Mouse (Mus musculus) limb, embryonic 11.5 days (tissue): ENCODE measurements at regions not wholly inside any gene's neighbourhood (a gene's known extent, or its start where the extent isn't known, plus 50 kb on each side); places are given as distances from the start of the nearest gene placed in this dataset.

ENCODE experiments used
- ATAC-seq: fragments of 200-750 bp; cut with Nextera tagmentation; 2 replicates; pipeline ENCODE4 v1.8.0; 2017; ENCODE audit warnings: low read depth; ENCODE audit not compliant: insufficient number of reproducible peaks, low FRiP score, low TSS enrichment
- DNase-seq: peaks from one replicate; pipeline ENCODE4 v3.0.0-alpha.2; 2015; ENCODE audit warnings: low spot score
- H3K27ac ChIP-seq: fragments of 300-500 bp; sonication (generic); replicated peaks from 2 replicates; pipeline ENCODE4 v1.5.1; 2014; ENCODE audit warnings: low read depth, mild to moderate bottlenecking, low read length
- H3K27me3 ChIP-seq: fragments of 300-500 bp; sonication (generic); 2 replicates; pipeline ENCODE4 v1.6.1; 2014; ENCODE audit warnings: mild to moderate bottlenecking, low read length, mixed read lengths; ENCODE audit not compliant: control insufficient read depth, insufficient read depth
- H3K36me3 ChIP-seq: fragments of 300-500 bp; sonication (generic); 2 replicates; pipeline ENCODE4 v1.6.1; 2014; ENCODE audit warnings: mild to moderate bottlenecking, low read length, moderate library complexity, mixed read lengths; ENCODE audit not compliant: control insufficient read depth, insufficient read depth
- H3K4me1 ChIP-seq: fragments of 300-500 bp; sonication (generic); 2 replicates; pipeline ENCODE4 v1.6.1; 2014; ENCODE audit warnings: low read length, mixed read lengths; ENCODE audit not compliant: control insufficient read depth, insufficient read depth
- H3K4me2 ChIP-seq: fragments of 300-500 bp; sonication (generic); 2 replicates; pipeline ENCODE4 v1.6.1; 2014; ENCODE audit warnings: low read depth, mild to moderate bottlenecking, moderate library complexity; ENCODE audit not compliant: severe bottlenecking
- H3K4me3 ChIP-seq: fragments of 300-500 bp; sonication (generic); 2 replicates; pipeline ENCODE4 v1.5.1; 2014; ENCODE audit warnings: low read depth, low read length
- H3K9ac ChIP-seq: fragments of 300-500 bp; sonication (generic); 2 replicates; pipeline ENCODE4 v1.6.1; 2014; ENCODE audit warnings: mild to moderate bottlenecking, low read length
- H3K9me3 ChIP-seq: fragments of 300-500 bp; sonication (generic); 2 replicates; pipeline ENCODE4 v1.6.1; 2016; ENCODE audit warnings: low read length; ENCODE audit not compliant: control insufficient read depth
- WGBS: fragments of 180-500 bp; shearing (Covaris S2); extraction: QIAGEN DNeasy Blood & Tissue Kit; methylation state at CpG from one replicate; pipeline ENCODE4 v1.1.7; 2014; 5-methylcytosine and 5-hydroxymethylcytosine counted together

- Histone ChIP-seq H3K9me3 (no peaks in the 10 kb centered on the region), H3K4me3 (no peak overlapping the region), H3K4me1 (no peaks in the 10 kb centered on the region), H3K27ac (no peak overlapping the region), H3K27me3 (no peaks in the 10 kb centered on the region), H3K36me3 (no peaks in the 10 kb centered on the region), H3K4me2 (no peak overlapping the region), H3K9ac (no peak overlapping the region)
- ATAC-seq (no peak), DNase-seq (no peak)
- 89% methylated on average over 6 of the region's 6 CpGs for WGBS
Measured at GRCm38 (mm10) chr8:31373140-31373787, 2055.2 kb upstream of the 5930422O12Rik start.

- no peak overlapping the region for H3K27ac ChIP-seq
- peak; percentile 6 for DNase-seq
Measured at GRCm38 (mm10) chr8:31377698-31378334, 2050.7 kb upstream of the 5930422O12Rik start.

GRCm38 (mm10) chr8:31404811-31405210 lies 2023.7 kb upstream of the 5930422O12Rik start:
- no peak overlapping the region for H3K27ac ChIP-seq
- no peak overlapping the region for H3K9ac ChIP-seq
- H3K27me3 ChIP-seq: no peaks in the 10 kb centered on the region
- no peaks in the 10 kb centered on the region for H3K4me1 ChIP-seq
- no peak overlapping the region for H3K4me2 ChIP-seq
- no peak overlapping the region for H3K4me3 ChIP-seq
- H3K9me3 ChIP-seq: no peaks in the 10 kb centered on the region
- H3K36me3 ChIP-seq: no peaks in the 10 kb centered on the region
- DNase-seq (no peak), ATAC-seq (no peak)
- 77% methylated on average over 3 of the region's 3 CpGs for WGBS

More at GRCm38 (mm10) chr8:31377698-31378334, 2050.7 kb upstream of the 5930422O12Rik start:
- no peaks in the 10 kb centered on the region for H3K36me3 ChIP-seq
- no peak overlapping the region for H3K4me2 ChIP-seq
- H3K9ac ChIP-seq: no peak overlapping the region
- no peaks in the 10 kb centered on the region for H3K4me1 ChIP-seq
- H3K27me3 ChIP-seq: no peaks in the 10 kb centered on the region
- no peaks in the 10 kb centered on the region for H3K9me3 ChIP-seq
- WGBS: 87% methylated on average over 2 of the region's 2 CpGs
- H3K4me3 ChIP-seq: no peak overlapping the region
- no peak for ATAC-seq

- H3K9me3 ChIP-seq: no peaks in the 10 kb centered on the region
- 73% methylated on average over 3 of the region's 3 CpGs for WGBS
- DNase-seq: no peak
Measured at GRCm38 (mm10) chr8:31422241-31422640, 2006.3 kb upstream of the 5930422O12Rik start.

GRCm38 (mm10) chr8:31427706-31428105 lies 2000.8 kb upstream of the 5930422O12Rik start:
- no peaks in the 10 kb centered on the region for H3K27me3 ChIP-seq
- 86% methylated on average over 4 of the region's 4 CpGs for WGBS
- no peak overlapping the region for H3K27ac ChIP-seq
- H3K9me3 ChIP-seq: no peaks in the 10 kb centered on the region
- ATAC-seq (no peak), DNase-seq (no peak)
- no peak overlapping the region for H3K9ac ChIP-seq
- no peaks in the 10 kb centered on the region for H3K4me1 ChIP-seq
- H3K4me3 ChIP-seq: no peak overlapping the region
- no peak overlapping the region for H3K4me2 ChIP-seq
- no peaks in the 10 kb centered on the region for H3K36me3 ChIP-seq

More at GRCm38 (mm10) chr8:31422241-31422640, 2006.3 kb upstream of the 5930422O12Rik start:
- no peak for ATAC-seq
- H3K4me3 ChIP-seq: no peak overlapping the region
- H3K27me3 ChIP-seq: no peaks in the 10 kb centered on the region
- H3K4me2 ChIP-seq: no peak overlapping the region
- H3K27ac ChIP-seq: no peak overlapping the region
- no peaks in the 10 kb centered on the region for H3K36me3 ChIP-seq
- H3K9ac ChIP-seq: no peak overlapping the region
- H3K4me1 ChIP-seq: no peaks in the 10 kb centered on the region

GRCm38 (mm10) chr8:31436445-31437191 lies 1991.9 kb upstream of the 5930422O12Rik start:
- H3K36me3 ChIP-seq: no peaks in the 10 kb centered on the region
- no peaks in the 10 kb centered on the region for H3K4me1 ChIP-seq
- no peak overlapping the region for H3K27ac ChIP-seq
- no peaks in the 10 kb centered on the region for H3K27me3 ChIP-seq
- 82% methylated on average over 10 of the region's 10 CpGs for WGBS
- ATAC-seq (no peak), DNase-seq (no peak)
- no peak overlapping the region for H3K9ac ChIP-seq
- H3K4me2 ChIP-seq: no peak overlapping the region
- H3K9me3 ChIP-seq: no peaks in the 10 kb centered on the region
- H3K4me3 ChIP-seq: no peak overlapping the region

GRCm38 (mm10) chr8:31444834-31445233 lies 1983.7 kb upstream of the 5930422O12Rik start:
- Histone ChIP-seq H3K9ac (no peak overlapping the region), H3K4me3 (no peak overlapping the region), H3K36me3 (no peaks in the 10 kb centered on the region), H3K27ac (no peak overlapping the region), H3K27me3 (no peaks in the 10 kb centered on the region), H3K4me2 (no peak overlapping the region), H3K4me1 (no peaks in the 10 kb centered on the region), H3K9me3 (no peaks in the 10 kb centered on the region)
- no peak for DNase-seq
- WGBS: 79% methylated on average over 1 of the region's 1 CpGs
- ATAC-seq: no peak

GRCm38 (mm10) chr8:31447984-31448383 lies 1980.5 kb upstream of the 5930422O12Rik start:
- no peak overlapping the region for H3K27ac ChIP-seq
- H3K4me1 ChIP-seq: no peaks in the 10 kb centered on the region
- DNase-seq (no peak), ATAC-seq (no peak)
- no peak overlapping the region for H3K4me3 ChIP-seq
- H3K27me3 ChIP-seq: no peaks in the 10 kb centered on the region
- H3K36me3 ChIP-seq: no peaks in the 10 kb centered on the region
- H3K4me2 ChIP-seq: no peak overlapping the region
- no peak overlapping the region for H3K9ac ChIP-seq
- WGBS: 83% methylated on average over 2 of the region's 2 CpGs
- H3K9me3 ChIP-seq: no peaks in the 10 kb centered on the region
